Mouse (Mus musculus): ENCODE data around the gene Siglecg. TPM values are rescaled to one million over a fixed set of nuclear protein-coding genes. Genes with fewer than 3 reads are reported as not detected.

Gene Siglecg
- polyA plus RNA-seq, 1 experiment from 2014 or later: 0.48 TPM

DNA sequence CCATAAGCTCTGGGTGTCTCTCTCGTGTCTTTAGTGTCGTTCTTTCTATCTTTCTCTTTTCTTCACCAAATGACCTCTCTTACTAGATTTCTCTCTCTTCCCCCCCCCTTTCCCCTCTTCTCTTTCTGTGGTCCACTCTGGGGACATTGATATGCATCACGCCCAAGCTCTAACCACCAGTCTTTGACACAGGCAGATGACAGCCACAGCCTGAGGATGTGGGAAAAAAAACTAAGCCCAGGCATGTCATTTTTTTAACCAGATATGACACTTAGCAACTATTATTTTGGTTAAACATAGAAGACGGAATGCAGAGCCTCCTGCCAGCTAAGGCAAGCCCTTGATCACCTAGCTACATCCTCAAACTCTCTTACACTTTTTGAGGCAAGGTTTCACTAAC is 30.6 kb downstream of the Siglecg start:
- H3K36me3 ChIP-seq (ENCODE audit: insufficient read depth, low read length): no peaks in the 10 kb centered on the region
- H3K4me2 ChIP-seq (replicated peaks; ENCODE audit: low read depth, low read length): no peak overlapping the region
- no peak overlapping the region for H3K4me3 ChIP-seq (ENCODE audit: low read depth, low read length)
- TF ChIP-seq EP300 (IDR thresholded peaks at IDR 0.05) (no peak), CTCF (IDR thresholded peaks at IDR 0.05) (no peak)
- ATAC-seq (no peak), DNase-seq (ENCODE audit: low spot score) (no peak)
- no peaks in the 10 kb centered on the region for H3K27me3 ChIP-seq (replicated peaks; ENCODE audit: insufficient read depth, low read length)
- no peaks in the 10 kb centered on the region for H3K9me3 ChIP-seq (ENCODE audit: low read length)
- no peak overlapping the region for H3K9ac ChIP-seq (replicated peaks; ENCODE audit: low read depth)
- peaks cover 7% of the 10 kb centered on the region; the same call in 1 of the 2 replicates for H3K4me1 ChIP-seq (ENCODE audit: insufficient read depth, low read depth, low read length)
- 58% methylated on average over 4 of the region's 4 CpGs for whole genome bisulfite sequencing
- no peak overlapping the region for H3K27ac ChIP-seq (ENCODE audit: low read length)

DNA sequence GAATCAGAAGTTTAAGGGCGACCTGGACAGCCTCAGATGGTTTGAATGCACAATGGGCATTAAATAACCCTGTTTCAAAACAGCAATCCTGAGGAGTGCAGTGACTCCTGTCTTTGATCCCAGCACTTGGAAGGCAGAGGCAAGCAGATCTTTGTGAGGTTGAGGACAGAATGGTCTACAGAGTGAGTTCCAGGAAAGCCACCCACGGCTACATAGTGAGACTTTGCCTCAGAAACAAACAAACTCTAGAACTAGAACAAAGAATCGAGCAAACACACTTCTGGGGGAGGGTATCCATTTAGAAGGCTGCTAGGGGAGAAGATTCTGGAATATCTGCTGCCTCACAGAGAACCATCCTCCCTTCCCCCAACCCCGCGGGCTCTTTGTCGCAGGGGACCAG is 32.5 kb downstream of the Siglecg start, which contains the start of gene Cldnd2:
TSS of gene Cldnd2 (plus strand) at position 301 of the 400 bp plus-strand sequence.
- no peak for TF ChIP-seq CTCF (IDR thresholded peaks at IDR 0.05)
- TF ChIP-seq EP300 (IDR thresholded peaks at IDR 0.05): no peak
- 71% methylated on average over 6 of the region's 6 CpGs for WGBS
- no peak within 1 kb of the TSS for H3K4me2 ChIP-seq (replicated peaks; ENCODE audit: low read depth, low read length)

DNA sequence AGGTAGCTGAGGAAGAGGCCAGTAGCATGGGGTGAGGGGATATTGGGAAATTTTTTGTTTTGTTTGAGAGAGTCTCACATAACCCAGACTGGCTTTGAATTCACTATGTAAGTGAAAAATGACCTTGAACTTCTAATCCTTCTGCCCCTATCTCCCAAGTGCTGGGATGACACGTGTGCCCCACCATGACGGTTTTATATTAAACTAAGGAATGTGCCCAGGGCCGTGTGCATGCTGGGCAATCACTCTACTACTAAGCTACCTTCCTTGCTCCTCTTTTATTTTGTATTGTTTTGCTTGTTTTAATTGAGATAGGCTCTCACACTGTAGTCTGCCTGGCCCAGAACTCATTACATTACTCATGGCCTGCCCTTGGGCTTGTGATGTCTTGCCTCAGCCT is 33.1 kb downstream of the Siglecg start:
- DNase-seq (ENCODE audit: low spot score) (no peak), ATAC-seq (no peak)
- Histone ChIP-seq H3K36me3 (ENCODE audit: insufficient read depth, low read length) (no peaks in the 10 kb centered on the region), H3K4me2 (replicated peaks; ENCODE audit: low read depth, low read length) (no peak overlapping the region), H3K27me3 (replicated peaks; ENCODE audit: insufficient read depth, low read length) (no peaks in the 10 kb centered on the region), H3K9ac (replicated peaks; ENCODE audit: low read depth) (no peak overlapping the region), H3K4me3 (ENCODE audit: low read depth, low read length) (no peak overlapping the region), H3K4me1 (ENCODE audit: insufficient read depth, low read depth, low read length) (peaks cover 13% of the 10 kb centered on the region; the same call in 1 of the 2 replicates), H3K9me3 (ENCODE audit: low read length) (no peaks in the 10 kb centered on the region), H3K27ac (ENCODE audit: low read length) (no peak overlapping the region)
- no peak for TF ChIP-seq CTCF (IDR thresholded peaks at IDR 0.05)
- TF ChIP-seq EP300 (IDR thresholded peaks at IDR 0.05): no peak
- 70% methylated on average over 3 of the region's 3 CpGs for WGBS

More for the DNA sequence above, 32.5 kb downstream of the Siglecg start, which contains the start of gene Cldnd2:
- no peak within 1 kb of the TSS for H3K4me3 ChIP-seq (ENCODE audit: low read depth, low read length)
- no peaks in the 10 kb centered on the region for H3K9me3 ChIP-seq (ENCODE audit: low read length)
- H3K9ac ChIP-seq (replicated peaks; ENCODE audit: low read depth): no peak within 1 kb of the TSS
- DNase-seq (ENCODE audit: low spot score) (no peak), ATAC-seq (no peak)
- no peaks in the 10 kb centered on the region for H3K36me3 ChIP-seq (ENCODE audit: insufficient read depth, low read length)
- H3K27me3 ChIP-seq (replicated peaks; ENCODE audit: insufficient read depth, low read length): no peaks in the 10 kb centered on the region
- H3K4me1 ChIP-seq (ENCODE audit: insufficient read depth, low read depth, low read length): peaks cover 13% of the 10 kb centered on the region; the same call in 1 of the 2 replicates
- H3K27ac ChIP-seq (ENCODE audit: low read length): no peak within 1 kb of the TSS

DNA sequence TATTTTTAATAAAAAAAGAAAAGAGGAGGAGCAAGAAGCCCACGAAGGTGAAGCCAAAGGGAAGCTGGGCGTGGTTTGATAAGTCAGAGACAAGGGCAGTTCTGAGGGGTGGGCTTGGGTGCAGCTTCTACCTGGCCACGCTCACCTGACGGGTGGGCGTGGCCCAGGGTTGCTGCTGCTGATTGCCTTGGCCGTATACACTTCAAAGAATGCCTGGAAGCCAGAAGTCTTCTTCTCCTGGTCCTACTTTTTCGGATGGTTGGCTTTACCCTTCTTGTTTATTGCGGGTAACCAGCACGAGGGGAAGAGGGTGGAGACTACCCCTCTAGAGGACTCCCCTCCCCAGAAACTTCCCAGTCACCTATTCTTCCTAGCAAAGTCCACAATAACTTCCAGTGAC is 34.7 kb downstream of the Siglecg start:
- 11% methylated on average over 9 of the region's 9 CpGs for WGBS
- no peak for TF ChIP-seq CTCF (IDR thresholded peaks at IDR 0.05)
- no peak for TF ChIP-seq EP300 (IDR thresholded peaks at IDR 0.05)
- DNase-seq (ENCODE audit: low spot score): no peak
- no peaks in the 10 kb centered on the region for H3K9me3 ChIP-seq (ENCODE audit: low read length)
- H3K4me3 ChIP-seq (ENCODE audit: low read depth, low read length): peak overlapping the region; percentile 55
- peak overlapping the region; percentile 55 for H3K9ac ChIP-seq (replicated peaks; ENCODE audit: low read depth)
- no peaks in the 10 kb centered on the region for H3K27me3 ChIP-seq (replicated peaks; ENCODE audit: insufficient read depth, low read length)
- no peaks in the 10 kb centered on the region for H3K36me3 ChIP-seq (ENCODE audit: insufficient read depth, low read length)
- H3K4me1 ChIP-seq (ENCODE audit: insufficient read depth, low read depth, low read length): peaks cover 13% of the 10 kb centered on the region; the same call in 1 of the 2 replicates
- H3K4me2 ChIP-seq (replicated peaks; ENCODE audit: low read depth, low read length): peak overlapping the region; percentile 89
- peak overlapping the region; percentile 99 for H3K27ac ChIP-seq (ENCODE audit: low read length)
- ATAC-seq: no peak

DNA sequence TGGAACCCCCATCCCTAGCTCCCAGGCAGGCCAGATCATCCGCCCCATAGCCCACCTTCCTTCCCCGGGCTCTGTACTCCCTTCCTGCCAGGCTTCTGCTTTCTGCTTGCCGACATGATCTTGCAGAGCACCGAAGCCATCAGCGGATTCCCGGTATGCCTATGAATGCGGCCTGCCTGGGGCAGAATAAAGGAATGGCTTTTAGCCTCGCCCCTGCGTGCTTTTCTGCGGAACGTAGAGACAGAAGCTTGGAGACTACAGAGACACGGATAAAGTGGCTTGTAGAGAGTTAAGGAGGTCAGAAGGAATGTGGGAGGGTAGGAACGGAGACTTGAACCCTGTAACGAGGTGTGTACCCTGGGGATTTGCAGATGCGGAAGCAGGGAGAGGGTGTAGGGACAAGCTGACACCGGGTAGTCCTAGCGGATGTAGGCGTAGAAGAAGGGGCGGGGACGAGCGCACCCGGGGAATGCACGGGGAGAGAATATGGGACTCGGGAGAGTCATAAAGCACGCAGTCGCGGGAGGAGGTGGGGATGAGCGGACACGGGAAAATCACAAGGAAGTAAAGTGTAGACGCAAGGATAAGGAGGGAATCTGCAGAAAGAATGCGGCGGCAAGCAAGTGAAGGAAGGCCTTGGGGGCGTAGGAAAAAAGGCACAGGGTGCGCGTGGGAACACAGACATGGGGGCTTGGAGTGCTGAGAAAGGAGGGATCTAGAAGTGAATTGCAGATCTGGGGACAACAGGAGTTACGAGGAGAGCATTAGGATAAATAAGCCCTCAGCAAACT is 35.3 kb downstream of the Siglecg start:
- peak; percentile 92 for ATAC-seq
- H3K4me3 ChIP-seq (ENCODE audit: low read depth, low read length): peak overlapping the region; percentile 55
- H3K27ac ChIP-seq (ENCODE audit: low read length): peak overlapping the region; percentile 99
- peak overlapping the region; percentile 89 for H3K4me2 ChIP-seq (replicated peaks; ENCODE audit: low read depth, low read length)
- H3K27me3 ChIP-seq (replicated peaks; ENCODE audit: insufficient read depth, low read length): no peaks in the 10 kb centered on the region
- TF ChIP-seq EP300 (IDR thresholded peaks at IDR 0.05): no peak
- TF ChIP-seq CTCF (IDR thresholded peaks at IDR 0.05): no peak
- H3K9ac ChIP-seq (replicated peaks; ENCODE audit: low read depth): peak overlapping the region; percentile 55
- H3K9me3 ChIP-seq (ENCODE audit: low read length): no peaks in the 10 kb centered on the region
- DNase-seq (ENCODE audit: low spot score): peak; percentile 94
- H3K4me1 ChIP-seq (ENCODE audit: insufficient read depth, low read depth, low read length): peaks cover 13% of the 10 kb centered on the region; the same call in 1 of the 2 replicates
- H3K36me3 ChIP-seq (ENCODE audit: insufficient read depth, low read length): no peaks in the 10 kb centered on the region
- 2% methylated on average over 36 of the region's 36 CpGs for WGBS

DNA sequence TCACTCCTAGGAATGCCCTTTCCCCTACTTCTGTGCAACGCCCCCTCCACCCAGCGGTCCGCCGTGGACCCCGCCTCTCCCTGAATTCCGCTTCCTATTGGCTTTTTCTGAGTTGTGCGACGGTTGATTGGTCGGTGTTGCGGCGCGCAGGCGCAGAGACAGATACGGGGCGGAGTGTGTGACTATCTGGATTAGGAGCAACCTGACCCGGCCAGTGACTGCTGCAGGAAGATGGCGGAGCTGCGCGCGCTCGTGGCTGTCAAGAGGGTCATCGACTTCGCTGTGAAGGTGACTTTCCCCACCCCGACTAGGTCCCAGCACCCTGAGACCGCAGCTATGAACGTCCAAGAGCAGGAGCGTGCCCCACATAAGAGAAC is 35.9 kb downstream of the Siglecg start, which contains the start of the genes Etfb and Gm45233:
TSS of gene Etfb (plus strand) at position 167 of the 377 bp plus-strand sequence.
TSS of gene Gm45233 (plus strand) at position 212 of the 377 bp plus-strand sequence.
- under 1% methylated on average over 27 of the region's 27 CpGs for WGBS
- H3K4me2 ChIP-seq (replicated peaks; ENCODE audit: low read depth, low read length): peak within 1 kb of the TSS; percentile 89
- H3K4me1 ChIP-seq (ENCODE audit: insufficient read depth, low read depth, low read length): peaks cover 13% of the 10 kb centered on the region; the same call in 1 of the 2 replicates
- H3K27me3 ChIP-seq (replicated peaks; ENCODE audit: insufficient read depth, low read length): no peaks in the 10 kb centered on the region
- peak; percentile 96 for ATAC-seq
- peak; percentile 99 for DNase-seq (ENCODE audit: low spot score)
- H3K36me3 ChIP-seq (ENCODE audit: insufficient read depth, low read length): no peaks in the 10 kb centered on the region
- no peaks in the 10 kb centered on the region for H3K9me3 ChIP-seq (ENCODE audit: low read length)
- peak within 1 kb of the TSS; percentile 55 for H3K4me3 ChIP-seq (ENCODE audit: low read depth, low read length)
- H3K27ac ChIP-seq (ENCODE audit: low read length): peak within 1 kb of the TSS; percentile 99
- H3K9ac ChIP-seq (replicated peaks; ENCODE audit: low read depth): peak within 1 kb of the TSS; percentile 55
- TF ChIP-seq CTCF (IDR thresholded peaks at IDR 0.05): peak; percentile 10; the same call in 1 of the 2 replicates
- no peak; the same call in 1 of the 2 replicates for TF ChIP-seq EP300 (IDR thresholded peaks at IDR 0.05)

Measured in lung, postnatal 0 days (tissue).